Mouse (Mus musculus): ENCODE results near the gene Nol6.

Nol6 gene

GRCm38 (mm10) chr4:41124180-41124951 is at the start of gene Nol6:
TSS of gene Nol6 (minus strand) at chr4:41124455.
- peak; percentile 100 for DNase-seq

GRCm38 (mm10) chr4:41170970-41171369 is 46.7 kb upstream of the Nol6 start:
- no peak for DNase-seq

DNA sequence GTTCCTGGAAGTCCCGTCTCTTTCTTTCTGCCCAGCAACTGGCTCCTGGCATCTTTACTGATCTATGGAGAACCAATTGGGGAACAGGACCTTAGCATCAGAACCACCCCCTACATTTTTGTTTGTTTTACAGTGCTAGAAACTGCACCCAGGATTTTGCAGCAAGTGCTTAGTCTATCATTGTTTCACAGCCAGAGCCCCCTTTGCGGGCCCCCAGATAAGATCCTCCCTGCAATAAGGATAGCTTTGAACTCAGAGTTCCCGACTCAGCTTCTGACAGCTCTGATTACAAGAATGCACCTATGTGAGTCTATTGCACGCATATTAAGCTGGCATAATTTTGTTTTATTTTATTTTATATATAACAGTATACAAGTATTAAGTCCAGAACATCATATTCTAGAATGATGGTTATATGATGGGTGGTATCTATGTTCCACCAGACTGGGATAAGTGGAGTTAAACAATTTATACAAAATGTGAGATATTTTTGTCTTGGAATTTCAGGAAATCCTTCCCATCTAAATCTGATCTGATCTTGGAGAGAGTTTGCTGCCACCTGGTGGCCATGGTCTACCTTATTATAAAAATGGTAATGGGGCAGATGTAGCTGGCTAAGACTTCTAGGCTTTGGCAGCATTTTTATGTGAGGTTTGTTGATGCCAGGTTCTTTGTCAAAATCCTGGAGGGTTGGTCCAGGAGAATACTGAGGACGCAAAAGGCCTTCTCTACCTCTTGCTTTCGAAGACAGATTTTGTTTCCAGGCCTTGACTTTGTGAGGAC is 41.6 kb upstream of the Nol6 start:
- peak; percentile 87 for DNase-seq

GRCm38 (mm10) chr4:41164974-41165373 is 40.7 kb upstream of the Nol6 start:
- DNase-seq, result no peak

GRCm38 (mm10) chr4:41161232-41161631 is 37.0 kb upstream of the Nol6 start:
- DNase-seq, result no peak

GRCm38 (mm10) chr4:41158251-41158650 is 34.0 kb upstream of the Nol6 start:
- DNase-seq, result no peak

- no peak for DNase-seq
These were observed 32.7 kb upstream of the Nol6 start for GRCm38 (mm10) chr4:41156961-41157360.

DNA sequence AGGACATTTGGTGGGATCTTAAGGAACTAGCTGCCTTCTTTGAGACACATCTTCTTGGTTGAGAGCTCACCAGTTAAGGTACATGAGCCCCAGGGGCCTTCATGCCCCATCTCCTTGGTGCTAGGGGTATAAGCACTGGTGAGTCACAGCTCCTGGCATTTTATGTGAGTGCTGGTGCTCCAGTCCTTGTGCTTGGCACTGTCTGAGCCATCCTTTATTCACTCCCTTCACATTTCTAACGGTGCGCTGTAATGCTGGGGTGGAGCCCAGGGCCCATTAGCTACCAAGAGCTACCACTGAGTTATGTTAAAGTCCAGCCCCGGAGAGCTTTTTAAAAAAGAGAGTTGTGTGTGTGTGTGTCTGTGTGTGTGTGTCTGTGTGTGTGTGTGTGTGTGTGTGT is 28.9 kb upstream of the Nol6 start:
- no peak for DNase-seq

- no peak for DNase-seq
These were observed 26.9 kb upstream of the Nol6 start for GRCm38 (mm10) chr4:41151186-41151585.

GRCm38 (mm10) chr4:41149891-41150290 is 25.6 kb upstream of the Nol6 start:
- no peak for DNase-seq

- DNase-seq, result no peak
These were observed 18.3 kb upstream of the Nol6 start for GRCm38 (mm10) chr4:41142601-41143000.

DNA sequence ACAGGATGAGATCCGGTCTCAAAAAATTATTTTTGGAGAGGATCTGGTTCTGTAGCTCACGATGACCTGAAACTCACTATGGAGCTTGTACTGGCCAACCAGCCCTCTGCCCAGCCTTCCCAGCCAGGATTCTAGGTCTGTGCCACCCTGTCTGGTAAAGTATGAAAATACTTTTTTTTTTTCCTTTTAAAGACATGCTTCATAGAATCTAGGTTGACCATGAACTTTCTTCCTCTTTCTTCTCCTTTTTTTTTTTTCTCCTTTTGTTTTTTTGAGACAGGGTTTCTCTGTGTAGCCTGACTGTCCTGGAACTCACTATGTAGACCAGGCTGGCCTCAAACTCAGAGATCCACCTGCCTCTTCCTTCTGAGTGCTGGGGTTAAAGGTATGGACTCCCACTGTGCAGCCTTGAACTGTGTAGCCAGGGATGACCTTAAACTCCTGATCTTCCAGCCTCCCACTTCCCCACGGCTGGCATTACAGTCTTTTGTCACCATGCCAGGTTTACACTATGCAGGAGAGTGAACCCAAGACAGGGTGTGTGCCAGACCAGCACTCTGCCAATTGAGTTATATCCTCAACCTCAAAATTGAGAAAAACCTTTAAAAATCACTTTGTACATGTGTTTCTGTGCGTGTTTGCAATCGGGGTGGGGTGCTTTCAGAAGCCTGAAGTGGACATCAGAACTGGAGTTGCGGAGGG is 16.1 kb upstream of the Nol6 start:
- DNase-seq, result no peak

- DNase-seq, result no peak
These were observed 12.6 kb upstream of the Nol6 start for GRCm38 (mm10) chr4:41136811-41137210.

- peak; percentile 56 for DNase-seq
These were observed 12.2 kb upstream of the Nol6 start for GRCm38 (mm10) chr4:41136454-41136805.

DNA sequence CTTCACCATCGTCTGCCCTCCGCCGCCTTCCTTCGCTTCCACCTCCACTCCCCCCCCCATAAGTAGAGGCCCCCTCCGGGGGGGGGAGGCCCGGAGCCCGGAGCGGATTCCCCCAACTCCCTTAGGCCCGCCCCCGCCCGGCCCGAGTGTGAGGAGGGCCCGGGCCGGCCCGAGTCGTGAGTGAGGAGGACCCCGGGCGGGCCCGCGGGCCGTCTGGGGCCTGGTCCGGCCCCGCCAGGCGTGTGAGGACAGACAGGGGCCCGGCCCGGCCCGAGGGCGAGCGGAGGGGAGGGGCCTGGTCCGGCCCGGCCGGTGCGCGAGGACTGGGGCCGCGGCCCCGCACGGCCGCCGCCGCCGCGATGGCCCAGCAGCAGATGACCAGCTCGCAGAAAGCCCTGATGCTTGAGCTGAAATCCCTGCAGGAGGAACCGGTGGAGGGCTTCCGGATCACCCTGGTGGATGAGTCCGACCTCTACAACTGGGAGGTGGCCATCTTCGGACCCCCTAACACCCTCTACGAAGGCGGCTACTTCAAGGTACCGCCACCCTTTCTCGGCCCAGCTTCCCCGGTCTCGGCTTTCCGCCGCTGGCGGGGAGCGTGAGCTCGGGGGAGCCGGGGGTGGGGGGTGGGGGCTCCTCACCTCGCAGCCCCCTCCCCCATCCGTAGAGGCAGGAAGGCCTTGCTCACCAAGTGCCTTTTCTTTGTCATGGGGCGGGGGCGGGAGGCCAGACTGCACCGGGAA is 11.6 kb upstream of the Nol6 start, which contains the start of gene Ube2r2:
Gene Ube2r2, plus strand, starts transcription at position 33 of the 743 bp plus-strand sequence.
- peak; percentile 80 for DNase-seq

GRCm38 (mm10) chr4:41134935-41135710 is 10.9 kb upstream of the Nol6 start:
- peak; percentile 80 for DNase-seq

- DNase-seq, result no peak
These were observed 9.5 kb upstream of the Nol6 start for GRCm38 (mm10) chr4:41133529-41134291.

DNA sequence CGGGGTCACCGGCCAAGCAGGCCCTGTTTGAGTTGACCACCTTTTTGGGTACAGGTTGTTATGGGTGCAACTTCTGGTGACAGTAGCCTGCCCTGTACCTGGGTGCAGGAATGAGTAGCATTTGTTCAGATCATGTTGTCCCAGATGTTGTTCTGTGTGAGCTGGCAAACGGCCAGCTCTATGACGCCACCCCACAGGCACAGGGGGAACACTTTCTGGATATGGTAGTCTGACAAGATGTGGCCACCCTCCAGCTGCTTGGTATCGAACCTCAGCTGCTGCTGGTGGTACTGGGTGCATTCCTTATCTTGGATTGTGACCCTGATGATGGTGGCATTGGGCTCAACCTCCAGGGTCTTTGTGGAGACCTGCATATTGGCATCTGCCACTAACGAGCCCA is 8.2 kb upstream of the Nol6 start:
- no peak for DNase-seq

DNA sequence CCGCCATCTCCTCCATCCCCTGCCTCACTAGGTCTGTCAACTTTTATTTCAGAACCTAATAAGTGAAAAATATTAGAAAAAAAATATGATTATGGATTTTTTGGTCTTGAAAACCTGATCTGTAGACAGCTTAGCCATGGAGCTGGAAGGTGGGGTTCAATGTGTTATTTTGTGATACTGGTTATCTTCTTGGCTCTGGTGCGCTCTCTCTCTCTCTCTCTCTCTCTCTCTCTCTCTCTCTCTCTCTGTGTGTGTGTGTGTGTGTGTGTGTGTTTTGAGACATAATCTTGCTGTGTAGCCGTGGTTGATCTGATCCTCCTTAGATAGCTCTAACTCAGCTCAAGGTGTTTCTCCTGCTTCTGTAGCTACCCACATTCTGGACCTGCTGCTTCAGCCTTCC is 5.6 kb upstream of the Nol6 start:
- DNase-seq, result no peak

DNA sequence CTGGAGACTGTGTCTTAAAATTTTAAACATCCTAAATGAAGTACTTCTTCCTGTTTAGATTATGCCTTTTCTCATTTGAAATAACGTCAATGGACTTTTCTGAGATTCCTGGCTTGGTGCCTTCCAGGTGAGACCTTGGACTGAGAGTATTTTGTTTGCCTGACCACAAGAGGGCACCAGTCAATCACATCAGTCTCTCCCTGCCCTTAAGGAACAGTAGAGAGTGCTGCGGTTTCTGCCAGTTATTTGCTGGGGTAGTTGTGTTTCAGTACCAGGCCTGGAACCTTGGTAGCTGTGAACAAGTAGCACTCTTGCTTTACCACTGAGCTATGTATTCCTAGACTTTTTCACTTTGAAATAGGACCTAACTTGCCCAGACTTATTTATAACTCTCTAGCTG is 5.2 kb upstream of the Nol6 start:
- DNase-seq, result peak; percentile 77

GRCm38 (mm10) chr4:41118706-41119292 is 5.5 kb downstream of the Nol6 start:
- peak; percentile 67 for DNase-seq

Measured in lung, postnatal 10 days (tissue).